Mouse (Mus musculus): ENCODE measurements around the gene Acsm5.

Gene Acsm5

GRCm38 (mm10) chr7:119519163-119519562 is at the start of gene Acsm5:
Acsm5 (plus strand) TSS chr7:119519463.
- DNase-seq = no peak

GRCm38 (mm10) chr7:119476500-119477389 is 42.5 kb upstream of the Acsm5 start:
- no peak for DNase-seq

GRCm38 (mm10) chr7:119479256-119479655 is 40.0 kb upstream of the Acsm5 start, which contains the start of gene Umod:
Umod (minus strand) TSS chr7:119479282.
- DNase-seq = no peak

GRCm38 (mm10) chr7:119484154-119484553 is 35.1 kb upstream of the Acsm5 start:
- DNase-seq = no peak

- no peak for DNase-seq
Observed at GRCm38 (mm10) chr7:119486683-119487082, 32.6 kb upstream of the Acsm5 start.

GRCm38 (mm10) chr7:119490041-119490780 is 29.1 kb upstream of the Acsm5 start:
- DNase-seq = no peak

- no peak for DNase-seq
Observed at GRCm38 (mm10) chr7:119511143-119511542, 8.1 kb upstream of the Acsm5 start.

GRCm38 (mm10) chr7:119513056-119513455 is 6.2 kb upstream of the Acsm5 start:
- no peak for DNase-seq

GRCm38 (mm10) chr7:119515492-119516271 is 3.6 kb upstream of the Acsm5 start:
- peak in 1 of 2 experiments; percentile 22 for DNase-seq

GRCm38 (mm10) chr7:119516272-119516558 is 3.0 kb upstream of the Acsm5 start:
- DNase-seq = no peak

GRCm38 (mm10) chr7:119519654-119520053 is 391 bp downstream of the Acsm5 start:
- DNase-seq = peak in 1 of 2 experiments; percentile 32

GRCm38 (mm10) chr7:119521816-119522215 is 2.6 kb downstream of the Acsm5 start:
- no peak for DNase-seq

GRCm38 (mm10) chr7:119522385-119522784 is 3.1 kb downstream of the Acsm5 start:
- DNase-seq = no peak

- no peak for DNase-seq
Observed at GRCm38 (mm10) chr7:119523389-119523788, 4.1 kb downstream of the Acsm5 start, which contains the start of gene Pdilt. Pdilt (minus strand) TSS chr7:119523489.

- no peak for DNase-seq
Observed at GRCm38 (mm10) chr7:119525881-119526281, 6.6 kb downstream of the Acsm5 start.

- no peak for DNase-seq
Observed at GRCm38 (mm10) chr7:119526486-119526885, 7.2 kb downstream of the Acsm5 start.

- no peak for DNase-seq
Observed at GRCm38 (mm10) chr7:119527135-119527534, 7.9 kb downstream of the Acsm5 start.

- no peak for DNase-seq
Observed at GRCm38 (mm10) chr7:119527548-119527947, 8.3 kb downstream of the Acsm5 start.

GRCm38 (mm10) chr7:119528617-119529016 is 9.4 kb downstream of the Acsm5 start:
- no peak for DNase-seq

GRCm38 (mm10) chr7:119532924-119533323 is 13.7 kb downstream of the Acsm5 start:
- DNase-seq = no peak

- no peak for DNase-seq
Observed at GRCm38 (mm10) chr7:119534389-119534788, 15.1 kb downstream of the Acsm5 start.

GRCm38 (mm10) chr7:119542445-119542844 is 23.2 kb downstream of the Acsm5 start:
- DNase-seq = no peak

GRCm38 (mm10) chr7:119545572-119545971 is 26.3 kb downstream of the Acsm5 start:
- DNase-seq = no peak
